Mouse (Mus musculus) heart, adult 18-20 months (tissue): ENCODE measurements around the gene Cwc27. TPM values are rescaled to one million over a fixed set of nuclear protein-coding genes. Genes with fewer than 3 reads are reported as not detected.

Experiments
- DNase-seq, 2 experiments: peaks; one replicate each; pipeline ENCODE4 v3.0.0; 2021 to 2022; ENCODE audit warnings: mixed read lengths in 1 of 2
- total RNA-seq, 2 experiments: library from RNA; stranded (reverse); gene quantifications; 2 replicates each; pipeline ENCODE4 v1.2.3; 2021

Gene Cwc27
- total RNA-seq, 2 experiments from 2014 or later: 12.9 to 17.3 TPM

GRCm38 (mm10) chr13:104611296-104611695 lies 205.6 kb downstream of the Cwc27 start:
- DNase-seq: no peak

GRCm38 (mm10) chr13:104610210-104611111 lies 206.5 kb downstream of the Cwc27 start:
- DNase-seq: peak; percentile 33 to 65

- no peak for DNase-seq
Observed at GRCm38 (mm10) chr13:104608516-104608915, 208.4 kb downstream of the Cwc27 start.

GRCm38 (mm10) chr13:104606786-104607580 lies 210.0 kb downstream of the Cwc27 start:
- DNase-seq: no peak

- DNase-seq: no peak
Observed at GRCm38 (mm10) chr13:104605111-104605510, 211.8 kb downstream of the Cwc27 start.

GRCm38 (mm10) chr13:104602197-104602596 lies 214.7 kb downstream of the Cwc27 start:
- DNase-seq: no peak

- peak; percentile 24 to 29 for DNase-seq
Observed at GRCm38 (mm10) chr13:104601783-104602182, 215.2 kb downstream of the Cwc27 start.

- DNase-seq: no peak
Observed at GRCm38 (mm10) chr13:104596199-104596598, 220.7 kb downstream of the Cwc27 start.

GRCm38 (mm10) chr13:104594820-104595351 lies 222.1 kb downstream of the Cwc27 start:
- DNase-seq: no peak

GRCm38 (mm10) chr13:104590931-104591330 lies 226.0 kb downstream of the Cwc27 start:
- DNase-seq: no peak

GRCm38 (mm10) chr13:104590097-104590607 lies 226.8 kb downstream of the Cwc27 start:
- no peak for DNase-seq

- peak; percentile 17 to 33 for DNase-seq
Observed at GRCm38 (mm10) chr13:104588383-104588782, 228.6 kb downstream of the Cwc27 start.

Other genes starting within 250 kb of the Cwc27 start
- gene Srek1ip1, start 24.7 kb downstream of the Cwc27 start, total RNA-seq: 10 to 100 TPM; 19.9 to 24.1 TPM
- not detected for gene Shisal2b, start 46.8 kb upstream of the Cwc27 start, total RNA-seq
- gene Rgs7bp, start 237.8 kb upstream of the Cwc27 start, total RNA-seq: 1 to 10 TPM; 6.1 to 7.0 TPM